Mouse (Mus musculus) liver, adult (tissue): ENCODE measurements around the gene Commd9.

ENCODE experiments used
- GATA4 ChIP-seq: IDR thresholded peaks from 2 replicates; pipeline ENCODE4 v1.6.1; 2014; ENCODE audit warnings: mild to moderate bottlenecking, low read length; ENCODE audit not compliant: insufficient replicate concordance

The Commd9 gene

GRCm38 (mm10) chr2:101933301-101933700 is 47.3 kb downstream of the Commd9 start:
- TF ChIP-seq GATA4 = no peak

DNA sequence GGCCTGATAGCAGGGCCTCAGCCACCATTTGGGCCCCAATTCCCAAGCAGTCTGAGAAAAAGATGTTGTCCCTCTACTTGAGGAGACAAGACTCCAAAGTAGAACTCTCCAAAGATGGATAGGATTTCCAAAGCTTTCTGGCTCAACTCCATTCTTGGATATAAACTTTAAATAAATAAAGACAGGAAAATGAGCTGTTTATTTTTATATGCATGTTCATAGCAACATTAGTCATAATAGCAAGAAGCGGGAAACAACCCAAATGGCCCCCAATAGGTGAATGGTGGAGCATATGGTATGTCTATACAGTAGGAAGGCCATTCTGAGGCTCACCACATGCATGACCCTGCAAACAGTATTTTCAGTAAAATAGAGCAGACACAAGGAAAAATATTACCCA is 49.0 kb downstream of the Commd9 start:
- no peak for TF ChIP-seq GATA4

- no peak for TF ChIP-seq GATA4
Measured at GRCm38 (mm10) chr2:101950716-101951520, 64.9 kb downstream of the Commd9 start.
